Mouse (Mus musculus) mammary gland, adult 2 months (tissue): ENCODE results near the gene Scarf2. TPM values are rescaled to one million over a fixed set of nuclear protein-coding genes. Genes with fewer than 3 reads are reported as not detected.

ENCODE experiments used
- polyA plus RNA-seq: library from polyadenylated mRNA; depleted of rRNA; stranded (reverse); fragments of >200 nt; gene quantifications from 2 replicates; pipeline ENCODE4 v1.2.3, GENCODE M21; 2012; ENCODE audit warnings: low replicate concordance; rRNA removed

Gene Scarf2
- polyA plus RNA-seq, result 36.3 and 97.6 TPM in 2 replicates

DNA sequence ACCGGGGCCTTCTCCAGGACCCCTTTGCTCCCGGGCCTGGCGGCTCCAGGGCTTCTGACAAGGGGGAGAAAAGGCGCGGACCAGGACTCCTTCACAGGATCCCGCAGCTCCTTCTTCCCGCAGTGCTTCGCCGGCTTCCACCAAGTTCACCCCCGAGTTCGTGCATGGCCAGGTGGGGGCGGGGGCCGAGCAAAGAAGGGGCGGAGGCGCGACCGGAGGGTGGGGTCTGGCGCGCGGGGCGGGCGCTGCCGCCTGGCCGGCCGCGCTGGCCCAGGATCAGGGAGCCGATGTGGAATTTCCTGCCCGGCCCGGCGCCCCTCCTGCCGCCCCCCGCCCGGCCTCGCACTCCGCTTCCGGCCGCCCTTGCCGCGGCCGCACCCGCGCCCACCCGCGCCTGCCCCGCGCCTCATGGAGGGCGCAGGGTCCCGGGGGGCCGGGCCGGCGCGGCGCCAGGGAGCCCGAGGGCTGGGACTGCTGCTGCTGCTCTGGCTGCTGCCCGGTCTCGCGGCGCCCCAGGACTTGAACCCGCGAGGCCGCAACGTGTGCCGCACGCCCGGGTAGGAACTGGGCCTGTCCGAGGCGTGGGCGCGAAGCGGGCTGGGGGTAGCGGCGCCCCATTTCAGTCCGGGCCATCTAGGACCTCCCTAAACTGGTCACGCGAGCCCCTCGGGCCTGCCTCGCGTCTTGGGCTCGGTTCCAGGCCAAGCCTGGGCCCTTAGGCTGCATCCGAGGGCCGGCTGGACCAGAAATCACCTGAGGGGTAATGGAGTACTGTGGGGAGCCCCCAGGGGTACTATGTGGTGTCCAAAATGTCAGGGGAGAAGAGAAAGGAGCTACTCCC lies at the start of gene Scarf2:
TSS of gene Scarf2 (plus strand) at position 312 of the 841 bp plus-strand sequence.

DNA sequence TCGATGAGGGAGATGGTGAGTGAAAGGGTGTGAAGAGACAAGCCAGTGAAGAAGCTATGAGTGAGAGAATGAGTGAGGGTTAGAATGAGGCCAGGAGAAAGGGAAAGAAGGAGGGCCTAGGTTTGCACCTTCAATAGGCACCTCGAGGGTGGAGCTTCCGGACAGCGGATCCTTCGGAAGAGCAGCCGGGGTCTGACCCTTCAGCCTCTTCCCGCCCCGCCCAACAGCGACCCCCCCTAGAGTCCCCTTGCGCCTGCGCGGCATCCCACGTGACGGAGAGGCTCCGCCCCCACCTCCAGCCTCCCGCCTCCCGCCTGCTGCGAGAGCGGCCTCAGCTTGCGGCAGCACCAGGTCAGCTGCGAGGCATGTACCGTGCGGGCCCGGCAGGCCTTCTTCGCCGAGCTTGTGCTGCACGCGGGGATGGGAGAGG lies 37.7 kb upstream of the Scarf2 start, which contains the start of gene Klhl22:
TSS of gene Klhl22 (plus strand) at position 275 of the 430 bp plus-strand sequence.

DNA sequence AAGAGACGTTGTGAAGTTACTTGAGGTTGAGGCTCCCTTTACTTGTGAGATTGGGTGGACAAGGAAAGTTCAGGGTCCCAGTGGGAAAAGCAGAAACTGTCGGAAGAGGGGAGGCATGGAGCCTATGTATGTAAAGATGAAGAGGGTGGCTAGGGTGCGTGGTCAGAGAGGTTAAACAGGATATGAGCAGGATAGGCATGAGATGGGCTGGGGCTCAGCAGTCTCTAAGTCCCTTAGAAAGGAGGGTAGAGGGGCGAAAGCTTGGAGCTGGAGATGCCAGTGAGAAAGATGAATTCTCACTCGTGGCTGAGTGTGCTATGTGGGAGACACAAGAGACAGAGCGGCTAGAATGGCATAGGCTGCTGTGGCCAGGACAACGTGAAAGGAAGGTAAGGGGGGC lies 35.7 kb downstream of the Scarf2 start, which contains the start of gene B830017H08Rik:
TSS of gene B830017H08Rik (plus strand) at position 301 of the 400 bp plus-strand sequence.

DNA sequence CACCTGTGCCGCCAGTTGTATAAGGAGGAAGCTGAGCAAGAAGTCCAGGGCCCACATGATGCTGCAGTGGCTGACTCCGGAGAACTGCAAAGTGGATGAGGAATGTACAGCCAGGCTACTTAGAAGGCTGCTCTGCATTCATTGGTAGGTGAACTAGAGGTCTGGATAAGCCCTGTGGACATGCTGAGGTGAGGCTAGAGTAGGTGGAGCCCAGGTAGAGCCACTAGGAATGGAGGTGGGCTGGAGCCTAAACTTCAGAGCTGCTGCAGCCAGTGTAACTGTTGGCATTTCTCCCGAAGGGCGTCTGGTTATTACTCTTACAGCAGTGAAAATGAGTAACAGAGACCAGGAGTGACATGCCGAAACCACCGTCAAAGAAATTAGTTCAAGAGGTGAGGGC lies 41.0 kb downstream of the Scarf2 start, which contains the start of gene Car15:
TSS of gene Car15 (minus strand) at position 314 of the 400 bp plus-strand sequence.

Other genes with a start within 250 kb of the Scarf2 start
- 0.39 and 2.4 TPM in 2 replicates for gene Lrrc74b, start 236.0 kb upstream of the Scarf2 start, polyA plus RNA-seq
- 4.2 and 10.2 TPM in 2 replicates for gene P2rx6, start 235.4 kb upstream of the Scarf2 start, polyA plus RNA-seq
- gene Slc7a4, start 214.1 kb upstream of the Scarf2 start, polyA plus RNA-seq, result 17.6 and 17.9 TPM in 2 replicates
- 59.9 and 85.5 TPM in 2 replicates for gene Smpd4, start 177.9 kb upstream of the Scarf2 start, polyA plus RNA-seq
- 0.78 and 1.2 TPM in 2 replicates for gene Ccdc74a, start 150.8 kb upstream of the Scarf2 start, polyA plus RNA-seq
- gene Med15, start 64.4 kb upstream of the Scarf2 start, polyA plus RNA-seq, result 107 and 152 TPM in 2 replicates
- 66.6 and 67.6 TPM in 2 replicates for gene Klhl22, start 37.7 kb upstream of the Scarf2 start, polyA plus RNA-seq
- 0.12 TPM in 1 of 2 replicates, not detected in the other for gene B830017H08Rik, start 35.8 kb downstream of the Scarf2 start, polyA plus RNA-seq
- 8.6 and 10.7 TPM in 2 replicates for gene Car15, start 41.1 kb downstream of the Scarf2 start, polyA plus RNA-seq
- gene Gm20518, start 94.4 kb downstream of the Scarf2 start, polyA plus RNA-seq, result 1.3 and 1.9 TPM in 2 replicates
- gene Tssk1, start 96.9 kb downstream of the Scarf2 start, polyA plus RNA-seq, result 0.04 TPM in 2 replicates
- 134 and 177 TPM in 2 replicates for gene Dgcr2, start 101.3 kb downstream of the Scarf2 start, polyA plus RNA-seq
- gene Tssk2, start 101.4 kb downstream of the Scarf2 start, polyA plus RNA-seq, result not detected in 2 replicates
- gene Ess2, start 114.1 kb downstream of the Scarf2 start, polyA plus RNA-seq, result 25.5 and 28.3 TPM in 2 replicates
- gene Gsc2, start 117.8 kb downstream of the Scarf2 start, polyA plus RNA-seq, result 0.10 TPM in 1 of 2 replicates, not detected in the other
- 1,302 and 1,655 TPM in 2 replicates for gene Slc25a1, start 130.9 kb downstream of the Scarf2 start, polyA plus RNA-seq
- gene Vpreb2, start 183.1 kb downstream of the Scarf2 start, polyA plus RNA-seq, result 0.40 TPM in 1 of 2 replicates, not detected in the other